Comparison of ENCODE assay signal across 8 mouse cellular contexts in genomic region chr4:126301584-126302309, GRCm38 (mm10). TPM values are rescaled to one million over a fixed set of nuclear protein-coding genes. Genes with fewer than 3 reads are reported as not detected.
DNase-seq lines count a peak whose midpoint lies in the region; ATAC-seq and TF ChIP-seq lines count a peak whose summit lies in the region.

No protein-coding gene starts in this region.

- peaks cover 13% of the 10 kb centered on the region for H3K27me3 ChIP-seq in lung, postnatal 0 days (replicated peaks; ENCODE audit: insufficient read depth, low read length)
- peaks cover 24% of the 10 kb centered on the region for H3K27me3 ChIP-seq in embryonic facial prominence, embryonic 12.5 days
- peaks cover 29% of the 10 kb centered on the region for H3K27me3 ChIP-seq in limb, embryonic 11.5 days (ENCODE audit: control insufficient read depth, insufficient read depth, low read length)
- H3K27me3 ChIP-seq in stomach, embryonic 14.5 days (ENCODE audit: control insufficient read depth, insufficient read depth, low read length) = peaks cover 15% of the 10 kb centered on the region; the same call in 1 of the 2 replicates

- DNase-seq in lung, postnatal 0 days (ENCODE audit: low spot score) = no peak
- no peak for DNase-seq in lung, adult 18-20 months
- DNase-seq in limb, embryonic 11.5 days (ENCODE audit: low spot score) = peak; percentile 50
- no peak for DNase-seq in layer of hippocampus, adult 9-10 months (ENCODE audit: low spot score)
- DNase-seq in thymus, postnatal 14 days = no peak
- DNase-seq in MN1 (ENCODE audit: low spot score) = no peak

- H3K27ac ChIP-seq in lung, postnatal 0 days (ENCODE audit: low read length) = no peak overlapping the region
- H3K27ac ChIP-seq in embryonic facial prominence, embryonic 12.5 days = peak overlapping the region; percentile 82
- no peak overlapping the region for H3K27ac ChIP-seq in limb, embryonic 11.5 days (replicated peaks; ENCODE audit: low read depth, low read length)
- H3K27ac ChIP-seq in stomach, embryonic 14.5 days (ENCODE audit: low read length) = no peak overlapping the region

- no peaks in the 10 kb centered on the region for H3K9me3 ChIP-seq in lung, postnatal 0 days (ENCODE audit: low read length)
- H3K9me3 ChIP-seq in embryonic facial prominence, embryonic 12.5 days = no peaks in the 10 kb centered on the region
- no peaks in the 10 kb centered on the region for H3K9me3 ChIP-seq in limb, embryonic 11.5 days (ENCODE audit: control insufficient read depth, low read length)
- no peaks in the 10 kb centered on the region for H3K9me3 ChIP-seq in stomach, embryonic 14.5 days (ENCODE audit: control insufficient read depth, low read depth, low read length)

- peaks cover 17% of the 10 kb centered on the region for H3K4me1 ChIP-seq in lung, postnatal 0 days (ENCODE audit: insufficient read depth, low read depth, low read length)
- H3K4me1 ChIP-seq in embryonic facial prominence, embryonic 12.5 days = peaks cover 38% of the 10 kb centered on the region
- H3K4me1 ChIP-seq in limb, embryonic 11.5 days (ENCODE audit: control insufficient read depth, insufficient read depth, low read length) = peaks cover 28% of the 10 kb centered on the region
- H3K4me1 ChIP-seq in stomach, embryonic 14.5 days (ENCODE audit: control insufficient read depth, insufficient read depth, low read length) = peaks cover 22% of the 10 kb centered on the region

- H3K36me3 ChIP-seq in lung, postnatal 0 days (ENCODE audit: insufficient read depth, low read length) = no peaks in the 10 kb centered on the region
- no peaks in the 10 kb centered on the region for H3K36me3 ChIP-seq in embryonic facial prominence, embryonic 12.5 days
- H3K36me3 ChIP-seq in limb, embryonic 11.5 days (ENCODE audit: control insufficient read depth, insufficient read depth, low read length) = no peaks in the 10 kb centered on the region; the same call in 1 of the 2 replicates
- no peaks in the 10 kb centered on the region for H3K36me3 ChIP-seq in stomach, embryonic 14.5 days (ENCODE audit: control insufficient read depth, insufficient read depth, low read length)

- peak overlapping the region; percentile 31; the same call in 1 of the 2 replicates for H3K4me3 ChIP-seq in lung, postnatal 0 days (ENCODE audit: low read depth, low read length)
- H3K4me3 ChIP-seq in embryonic facial prominence, embryonic 12.5 days = peak overlapping the region; percentile 31
- peak overlapping the region; percentile 43 for H3K4me3 ChIP-seq in limb, embryonic 11.5 days (ENCODE audit: low read depth, low read length)
- H3K4me3 ChIP-seq in stomach, embryonic 14.5 days (ENCODE audit: low read depth, low read length) = peak overlapping the region; percentile 29

- peak overlapping the region; percentile 54 for H3K4me2 ChIP-seq in lung, postnatal 0 days (replicated peaks; ENCODE audit: low read depth, low read length)
- peak overlapping the region; percentile 63 for H3K4me2 ChIP-seq in embryonic facial prominence, embryonic 12.5 days (replicated peaks)
- peak overlapping the region; percentile 85 for H3K4me2 ChIP-seq in limb, embryonic 11.5 days (ENCODE audit: low read depth, severe bottlenecking)
- peak overlapping the region; percentile 79 for H3K4me2 ChIP-seq in stomach, embryonic 14.5 days (replicated peaks; ENCODE audit: low read depth, low read length)

- ATAC-seq in lung, postnatal 0 days = peak; percentile 25; the same call in 1 of the 2 replicates
- ATAC-seq in embryonic facial prominence, embryonic 12.5 days (ENCODE audit: insufficient number of reproducible peaks, insufficient read depth, low FRiP score, low TSS enrichment) = no peak
- no peak for ATAC-seq in limb, embryonic 11.5 days (ENCODE audit: insufficient number of reproducible peaks, low FRiP score, low TSS enrichment, low read depth)
- ATAC-seq in stomach, embryonic 14.5 days (ENCODE audit: insufficient number of reproducible peaks, insufficient read depth, low FRiP score, low read depth) = 0 out of 2 replicates have a peak, but pooled peaks have one; percentile 19

- 9% methylated on average over 27 of the region's 27 CpGs for WGBS in lung, postnatal 0 days
- WGBS in embryonic facial prominence, embryonic 12.5 days = 3% methylated on average over 27 of the region's 27 CpGs
- 2% methylated on average over 27 of the region's 27 CpGs for WGBS in limb, embryonic 11.5 days
- WGBS in stomach, embryonic 14.5 days = 8% methylated on average over 27 of the region's 27 CpGs

- no peak for TF ChIP-seq EP300 in lung, postnatal 0 days (IDR thresholded peaks at IDR 0.05)

- no peak for TF ChIP-seq CTCF in lung, postnatal 0 days (IDR thresholded peaks at IDR 0.05)

- H3K9ac ChIP-seq in lung, postnatal 0 days (replicated peaks; ENCODE audit: low read depth) = no peak overlapping the region
- H3K9ac ChIP-seq in embryonic facial prominence, embryonic 12.5 days = no peak overlapping the region
- H3K9ac ChIP-seq in limb, embryonic 11.5 days (ENCODE audit: low read length) = peak overlapping the region; percentile 27; the same call in 1 of the 2 replicates
- H3K9ac ChIP-seq in stomach, embryonic 14.5 days (replicated peaks; ENCODE audit: low read depth, low read length) = no peak overlapping the region

RNA-seq across cellular contexts. Expression of gene Col8a2, which starts 15.2 kb away (rescaled TPM):
- 1.4 and 1.9 TPM in 2 replicates for polyA plus RNA-seq in lung, postnatal 0 days (2015; fragmentation: Nextera tagmentation; extraction: Ambion mirVana)
- 47.6 and 49.8 TPM in 2 replicates for polyA plus RNA-seq in embryonic facial prominence, embryonic 12.5 days (2016; fragmentation: Nextera tagmentation; extraction: Ambion mirVana)
- 1.4 and 1.5 TPM in 2 replicates for polyA plus RNA-seq in limb, embryonic 11.5 days (2014; fragmentation: Nextera tagmentation; extraction: Ambion mirVana)
- polyA plus RNA-seq in stomach, embryonic 14.5 days (2014; fragmentation: Nextera tagmentation; extraction: Ambion mirVana) = 10.2 and 10.8 TPM in 2 replicates

RNA-seq across cellular contexts. Expression of gene Adprhl2, which starts 19.8 kb away (rescaled TPM):
- polyA plus RNA-seq in lung, postnatal 0 days (2015; fragmentation: Nextera tagmentation; extraction: Ambion mirVana) = 40.9 and 42.1 TPM in 2 replicates
- 91.0 and 95.2 TPM in 2 replicates for polyA plus RNA-seq in embryonic facial prominence, embryonic 12.5 days (2016; fragmentation: Nextera tagmentation; extraction: Ambion mirVana)
- polyA plus RNA-seq in limb, embryonic 11.5 days (2014; fragmentation: Nextera tagmentation; extraction: Ambion mirVana) = 59.2 and 62.0 TPM in 2 replicates
- 48.5 and 50.4 TPM in 2 replicates for polyA plus RNA-seq in stomach, embryonic 14.5 days (2014; fragmentation: Nextera tagmentation; extraction: Ambion mirVana)

RNA-seq across cellular contexts. Expression of gene Tekt2, which starts 23.7 kb away (rescaled TPM):
- polyA plus RNA-seq in lung, postnatal 0 days (2015; fragmentation: Nextera tagmentation; extraction: Ambion mirVana) = 14.6 and 15.7 TPM in 2 replicates
- 17.0 and 17.8 TPM in 2 replicates for polyA plus RNA-seq in embryonic facial prominence, embryonic 12.5 days (2016; fragmentation: Nextera tagmentation; extraction: Ambion mirVana)
- polyA plus RNA-seq in limb, embryonic 11.5 days (2014; fragmentation: Nextera tagmentation; extraction: Ambion mirVana) = 2.6 and 3.1 TPM in 2 replicates
- 9.4 and 11.9 TPM in 2 replicates for polyA plus RNA-seq in stomach, embryonic 14.5 days (2014; fragmentation: Nextera tagmentation; extraction: Ambion mirVana)

RNA-seq across cellular contexts. Expression of gene Trappc3, which starts 39.6 kb away (rescaled TPM):
- 95.9 and 97.9 TPM in 2 replicates for polyA plus RNA-seq in lung, postnatal 0 days (2015; fragmentation: Nextera tagmentation; extraction: Ambion mirVana)
- polyA plus RNA-seq in embryonic facial prominence, embryonic 12.5 days (2016; fragmentation: Nextera tagmentation; extraction: Ambion mirVana) = 113 and 115 TPM in 2 replicates
- 25.0 and 32.2 TPM in 2 replicates for polyA plus RNA-seq in limb, embryonic 11.5 days (2014; fragmentation: Nextera tagmentation; extraction: Ambion mirVana)
- polyA plus RNA-seq in stomach, embryonic 14.5 days (2014; fragmentation: Nextera tagmentation; extraction: Ambion mirVana) = 14.7 and 17.1 TPM in 2 replicates

RNA-seq across cellular contexts. Expression of gene Map7d1, which starts 45.6 kb away (rescaled TPM):
- 27.2 and 33.3 TPM in 2 replicates for polyA plus RNA-seq in lung, postnatal 0 days (2015; fragmentation: Nextera tagmentation; extraction: Ambion mirVana)
- polyA plus RNA-seq in embryonic facial prominence, embryonic 12.5 days (2016; fragmentation: Nextera tagmentation; extraction: Ambion mirVana) = 95.8 and 102 TPM in 2 replicates
- 54.6 and 61.2 TPM in 2 replicates for polyA plus RNA-seq in limb, embryonic 11.5 days (2014; fragmentation: Nextera tagmentation; extraction: Ambion mirVana)
- polyA plus RNA-seq in stomach, embryonic 14.5 days (2014; fragmentation: Nextera tagmentation; extraction: Ambion mirVana) = 37.2 and 38.7 TPM in 2 replicates

Comparison
In these comparisons a context has a peak if more than half of its experiments do, and no peak if none do; other contexts are left out.
1. ATAC-seq: peak in lung, postnatal 0 days (single experiment) and stomach, embryonic 14.5 days (single experiment); none in embryonic facial prominence, embryonic 12.5 days (single experiment) and limb, embryonic 11.5 days (single experiment).
2. Peak in every context shown above with its lines, with median percentiles within 50 percentile points of each other: H3K4me2 ChIP-seq and H3K4me3 ChIP-seq.